Mouse (Mus musculus) brain, embryonic 14.5 days (tissue): Measurements from ENCODE around the gene Inip.

Experiments
- CTCF ChIP-seq: fragments of 200-500 bp; IDR thresholded peaks from 2 replicates; pipeline ENCODE4 v1.5.1; 2012; ENCODE audit warnings: inconsistent platforms, mild to moderate bottlenecking, moderate library complexity, borderline replicate concordance; ENCODE audit not compliant: insufficient read depth, insufficient read length; ENCODE audit errors: extremely low read depth
- POLR2A ChIP-seq: fragments of 200-500 bp; IDR thresholded peaks from 2 replicates; pipeline ENCODE4 v1.6.1; 2012; ENCODE audit warnings: mild to moderate bottlenecking, inconsistent platforms, borderline replicate concordance; ENCODE audit not compliant: poor library complexity, insufficient read depth, insufficient read length, severe bottlenecking; ENCODE audit errors: extremely low read depth

DNA sequence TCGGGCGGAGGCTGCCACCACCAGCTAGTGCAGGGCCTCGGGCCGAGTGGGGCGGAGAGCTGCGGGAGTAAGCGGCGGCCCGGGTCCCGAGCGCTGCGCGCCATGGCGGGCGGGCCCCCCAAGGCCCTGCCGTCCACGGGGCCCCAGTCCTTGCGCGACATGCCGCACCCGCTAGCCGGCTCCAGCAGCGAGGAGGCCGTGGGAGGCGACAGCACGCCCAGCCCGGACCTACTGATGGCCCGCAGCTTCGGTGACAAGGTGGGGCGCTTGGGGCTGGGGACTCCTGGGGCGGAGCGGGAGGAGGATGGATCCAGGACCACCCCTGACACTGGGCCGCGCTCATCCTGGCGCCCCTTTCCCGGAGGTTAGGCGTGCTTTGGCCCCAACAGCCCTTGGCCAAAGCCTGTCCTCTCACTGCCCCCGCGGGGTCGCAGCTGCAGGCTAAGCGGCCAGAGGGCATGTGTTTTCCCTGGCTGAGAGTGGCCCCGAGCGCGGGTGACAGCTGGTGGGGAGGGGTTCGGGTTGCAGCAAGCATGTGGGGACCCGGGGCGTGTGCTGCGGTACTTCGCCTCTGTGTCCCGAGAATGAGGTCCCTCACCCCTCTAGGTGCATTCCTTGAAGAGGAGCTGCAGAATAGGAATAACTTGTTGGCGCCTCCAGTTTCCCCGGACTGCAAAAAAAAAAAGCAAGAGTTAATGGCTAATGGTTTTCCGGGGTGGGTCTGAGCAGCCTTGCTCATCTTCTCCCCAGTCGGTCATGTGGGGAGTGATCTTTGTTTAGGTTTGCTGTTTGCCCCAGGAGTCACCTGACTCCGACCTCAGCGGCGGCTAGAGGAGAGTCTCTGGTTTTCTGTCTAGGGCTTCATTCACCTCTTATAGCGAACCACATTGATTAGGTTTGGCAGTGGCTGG lies 4.8 kb upstream of the Inip start:
- TF ChIP-seq CTCF (no peak), POLR2A (no peak)
